Mouse (Mus musculus) lung, embryonic 15.5 days (tissue): Measurements from ENCODE around the gene Slc22a3. TPM values are rescaled to one million over a fixed set of nuclear protein-coding genes. Genes with fewer than 3 reads are reported as not detected.

Source experiments
- ATAC-seq: fragments of 200-750 bp; cut with Nextera tagmentation; 2 replicates; pipeline ENCODE4 v1.8.0; 2017; ENCODE audit warnings: moderate number of reproducible peaks, borderline replicate concordance; ENCODE audit not compliant: low FRiP score, low TSS enrichment; ENCODE audit errors: extremely low read depth
- H3K27ac ChIP-seq: fragments of 300-500 bp; sonication (generic); 2 replicates; pipeline ENCODE4 v1.5.1; 2015; ENCODE audit warnings: moderate library complexity, mild to moderate bottlenecking, inconsistent platforms
- H3K27me3 ChIP-seq: fragments of 300-500 bp; sonication (generic); 2 replicates; pipeline ENCODE4 v1.6.1; 2015; ENCODE audit warnings: inconsistent platforms
- H3K36me3 ChIP-seq: fragments of 300-500 bp; sonication (generic); 2 replicates; pipeline ENCODE4 v1.6.1; 2015; ENCODE audit warnings: inconsistent platforms
- H3K4me1 ChIP-seq: fragments of 300-500 bp; sonication (generic); 2 replicates; pipeline ENCODE4 v1.6.1; 2015; ENCODE audit warnings: inconsistent platforms
- H3K4me2 ChIP-seq: fragments of 300-500 bp; sonication (generic); 2 replicates; pipeline ENCODE4 v1.6.1; 2015; ENCODE audit warnings: inconsistent platforms, mild to moderate bottlenecking, moderate library complexity
- H3K4me3 ChIP-seq: fragments of 300-500 bp; sonication (generic); 2 replicates; pipeline ENCODE4 v1.5.1; 2015; ENCODE audit warnings: mild to moderate bottlenecking, inconsistent platforms
- H3K9ac ChIP-seq: fragments of 300-500 bp; sonication (generic); 2 replicates; pipeline ENCODE4 v1.6.1; 2015; ENCODE audit warnings: inconsistent platforms
- H3K9me3 ChIP-seq: fragments of 300-500 bp; sonication (generic); 2 replicates; pipeline ENCODE4 v1.6.1; 2016; ENCODE audit warnings: inconsistent platforms
- WGBS: fragments of 180-500 bp; shearing (Covaris S2); methylation state at CpG from one replicate; pipeline ENCODE4 v1.1.7; 2015; 5-methylcytosine and 5-hydroxymethylcytosine counted together
- polyA plus RNA-seq: library from polyadenylated mRNA; unstranded; fragments of >200 nt; fragmentation: Nextera tagmentation; extraction: Ambion mirVana; gene quantifications from 2 replicates; pipeline ENCODE4 v1.2.1, GENCODE M21; 2015

The Slc22a3 gene
- polyA plus RNA-seq, 1 experiment from 2014 or later, result 0.93 TPM

DNA sequence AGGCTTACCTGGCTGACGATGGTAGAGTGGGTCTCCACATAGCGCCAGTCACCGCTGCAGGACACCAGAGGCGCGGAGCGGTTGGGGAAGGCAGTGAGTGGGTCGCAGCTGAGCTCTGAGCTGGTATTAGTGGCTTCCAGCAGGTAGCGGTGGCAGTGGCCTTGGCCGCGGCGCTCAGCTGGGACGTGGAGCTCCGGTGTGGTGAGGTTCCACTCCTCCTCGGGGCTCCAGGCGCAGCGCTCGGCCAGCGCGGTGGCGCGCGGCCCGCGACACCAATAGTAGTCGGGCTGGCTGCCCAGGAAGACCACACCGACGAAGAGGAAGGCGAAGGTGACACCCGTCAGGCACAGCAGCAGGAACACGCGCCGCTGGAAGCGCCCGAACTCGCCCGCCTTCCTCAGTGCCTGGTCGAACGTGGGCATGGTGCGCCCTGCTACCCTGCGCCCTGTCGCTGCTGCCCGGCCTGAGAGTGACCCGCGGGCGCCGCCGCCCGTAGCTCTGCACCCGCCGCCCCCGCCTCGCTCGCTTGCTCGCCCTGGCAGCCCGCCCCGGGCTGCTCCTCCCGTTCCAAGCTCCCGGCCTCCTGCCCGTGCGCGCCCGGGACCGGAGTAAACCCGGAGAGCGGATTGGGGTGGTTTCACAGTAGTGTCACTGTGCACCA is 471 bp downstream of the Slc22a3 start:
- Histone ChIP-seq H3K27ac (no peak overlapping the region), H3K4me2 (peak overlapping the region; percentile 81), H3K4me3 (peak overlapping the region; percentile 42), H3K4me1 (peaks cover 10% of the 10 kb centered on the region), H3K9ac (no peak overlapping the region), H3K27me3 (peaks cover 51% of the 10 kb centered on the region), H3K9me3 (no peaks in the 10 kb centered on the region), H3K36me3 (no peaks in the 10 kb centered on the region)
- peak; percentile 62 for ATAC-seq
- 3% methylated on average over 60 of the region's 65 CpGs for WGBS

DNA sequence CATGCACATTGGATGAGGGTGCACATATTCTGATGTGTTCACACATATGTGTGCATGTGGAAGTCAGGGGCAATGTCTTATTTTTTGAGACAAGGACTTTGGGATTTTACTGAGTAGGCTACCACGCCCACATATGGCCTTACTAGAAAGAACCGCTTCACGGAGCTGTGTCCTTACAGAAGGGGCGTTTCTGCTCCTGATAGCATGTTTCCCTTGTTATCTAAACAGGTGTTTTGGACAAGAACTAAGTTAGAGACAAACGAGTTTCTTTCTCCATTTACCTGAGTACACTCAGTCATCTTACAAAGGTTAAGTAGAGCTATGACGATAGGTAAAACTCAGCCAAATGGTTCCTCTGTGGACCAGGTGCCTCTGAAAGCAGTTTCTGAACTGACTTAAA is 1.8 kb downstream of the Slc22a3 start:
- ATAC-seq, result no peak
- Histone ChIP-seq H3K9ac (no peak overlapping the region), H3K27me3 (peaks cover 51% of the 10 kb centered on the region), H3K4me3 (no peak overlapping the region), H3K4me2 (no peak overlapping the region; the same call in 1 of the 2 replicates), H3K27ac (no peak overlapping the region), H3K9me3 (no peaks in the 10 kb centered on the region), H3K36me3 (no peaks in the 10 kb centered on the region), H3K4me1 (peaks cover 10% of the 10 kb centered on the region)
- WGBS, result 69% methylated on average over 6 of the region's 6 CpGs

DNA sequence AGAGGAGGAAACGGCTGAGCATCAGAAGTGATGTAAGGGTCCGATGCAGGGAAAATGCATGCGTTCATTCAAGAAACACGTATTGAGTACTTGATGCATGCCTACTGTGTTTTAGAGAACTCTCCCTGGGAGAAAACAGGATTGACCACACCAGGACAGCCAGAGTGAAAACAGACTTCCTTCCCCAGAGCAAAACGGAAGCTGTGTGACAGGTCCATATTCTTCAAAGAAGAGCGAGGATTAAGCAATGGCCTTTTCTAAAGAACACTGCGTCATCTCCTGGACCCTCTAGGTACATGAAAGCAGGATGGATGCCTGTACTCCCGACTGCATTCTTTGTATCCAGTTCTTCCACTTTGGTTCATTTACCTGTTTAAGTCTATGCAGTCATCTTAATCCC is 8.1 kb downstream of the Slc22a3 start:
- H3K27me3 ChIP-seq, result peaks cover 5% of the 10 kb centered on the region
- H3K9ac ChIP-seq, result no peak overlapping the region
- H3K4me1 ChIP-seq, result no peaks in the 10 kb centered on the region
- no peak for ATAC-seq
- WGBS, result 82% methylated on average over 8 of the region's 8 CpGs
- H3K27ac ChIP-seq, result no peak overlapping the region
- H3K4me2 ChIP-seq, result no peak overlapping the region
- no peaks in the 10 kb centered on the region for H3K36me3 ChIP-seq
- no peaks in the 10 kb centered on the region for H3K9me3 ChIP-seq
- no peak overlapping the region for H3K4me3 ChIP-seq

DNA sequence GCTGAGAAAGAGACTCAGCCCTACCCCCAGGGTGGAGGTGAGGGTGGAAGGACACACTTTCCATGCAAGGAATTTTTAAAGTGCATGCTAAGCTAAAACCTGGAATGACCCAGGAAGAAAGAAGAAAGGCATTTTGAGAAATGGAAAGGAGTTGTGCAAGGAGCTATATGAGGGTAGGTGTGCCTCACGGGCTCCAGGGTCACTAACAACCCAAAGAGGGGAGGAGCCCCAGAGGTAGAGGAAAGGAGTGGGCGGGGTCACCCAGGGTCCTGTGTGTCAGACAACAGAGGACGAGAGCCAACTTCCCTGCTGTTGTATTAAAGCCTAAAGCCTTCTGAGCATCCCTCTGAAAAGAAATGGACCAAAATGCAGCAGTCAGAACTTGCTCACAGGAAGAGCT is 11.9 kb downstream of the Slc22a3 start:
- no peaks in the 10 kb centered on the region for H3K9me3 ChIP-seq
- no peaks in the 10 kb centered on the region for H3K36me3 ChIP-seq
- no peak overlapping the region for H3K27ac ChIP-seq
- no peak overlapping the region for H3K4me2 ChIP-seq
- no peak for ATAC-seq
- no peak overlapping the region for H3K9ac ChIP-seq
- no peak overlapping the region for H3K4me3 ChIP-seq
- no peaks in the 10 kb centered on the region for H3K4me1 ChIP-seq
- WGBS, result 37% methylated on average over 3 of the region's 3 CpGs
- no peaks in the 10 kb centered on the region for H3K27me3 ChIP-seq

DNA sequence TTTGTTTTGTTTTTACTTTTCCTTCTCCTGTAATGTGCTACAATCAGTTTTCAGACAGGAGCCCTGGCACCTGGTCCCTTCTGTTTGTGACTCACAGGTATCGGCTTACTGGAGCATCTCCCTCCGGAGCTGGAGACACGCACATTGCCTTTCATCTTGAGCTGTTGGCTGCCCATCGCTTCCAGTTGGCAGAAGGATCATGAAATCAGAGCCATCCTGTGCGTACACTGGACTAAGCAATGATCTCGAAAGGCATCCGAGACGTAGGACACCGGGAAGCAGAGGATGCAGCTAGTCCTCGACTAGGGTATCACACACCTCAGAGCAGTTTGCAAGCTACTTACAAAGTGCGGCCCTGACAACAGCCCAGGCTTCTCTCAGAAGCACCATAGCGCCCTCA is 15.9 kb downstream of the Slc22a3 start:
- 74% methylated on average over 12 of the region's 12 CpGs for WGBS

DNA sequence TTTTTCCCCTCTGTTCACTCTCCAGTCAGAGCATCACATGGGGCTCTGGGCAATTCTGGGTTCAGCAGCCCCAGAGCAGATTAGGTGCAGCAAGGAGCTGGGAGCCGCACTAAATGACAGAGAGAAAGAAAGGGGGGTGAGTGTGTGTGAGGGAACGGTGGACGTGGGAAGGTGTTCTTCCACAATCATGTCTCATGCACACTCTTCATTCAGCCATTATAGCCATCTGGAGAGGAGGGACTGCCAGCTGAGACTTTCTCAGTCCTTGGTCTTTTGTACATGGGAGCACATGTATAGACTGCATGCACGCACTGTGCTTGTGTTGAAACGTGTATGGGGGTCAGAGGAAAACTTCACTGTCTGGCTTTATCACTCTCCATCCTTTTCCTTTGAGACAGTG is 17.6 kb downstream of the Slc22a3 start:
- H3K4me3 ChIP-seq, result no peak overlapping the region
- no peak overlapping the region for H3K9ac ChIP-seq
- H3K27ac ChIP-seq, result no peak overlapping the region
- H3K9me3 ChIP-seq, result no peaks in the 10 kb centered on the region
- H3K27me3 ChIP-seq, result no peaks in the 10 kb centered on the region
- H3K4me2 ChIP-seq, result no peak overlapping the region
- no peak for ATAC-seq
- WGBS, result 82% methylated on average over 5 of the region's 5 CpGs
- no peaks in the 10 kb centered on the region for H3K4me1 ChIP-seq
- H3K36me3 ChIP-seq, result no peaks in the 10 kb centered on the region

More for the DNA sequence above, 15.9 kb downstream of the Slc22a3 start:
- H3K9me3 ChIP-seq, result no peaks in the 10 kb centered on the region
- no peaks in the 10 kb centered on the region for H3K36me3 ChIP-seq
- H3K9ac ChIP-seq, result no peak overlapping the region
- no peaks in the 10 kb centered on the region for H3K4me1 ChIP-seq
- H3K27ac ChIP-seq, result no peak overlapping the region
- H3K4me3 ChIP-seq, result no peak overlapping the region
- no peaks in the 10 kb centered on the region for H3K27me3 ChIP-seq
- no peak for ATAC-seq
- H3K4me2 ChIP-seq, result no peak overlapping the region

DNA sequence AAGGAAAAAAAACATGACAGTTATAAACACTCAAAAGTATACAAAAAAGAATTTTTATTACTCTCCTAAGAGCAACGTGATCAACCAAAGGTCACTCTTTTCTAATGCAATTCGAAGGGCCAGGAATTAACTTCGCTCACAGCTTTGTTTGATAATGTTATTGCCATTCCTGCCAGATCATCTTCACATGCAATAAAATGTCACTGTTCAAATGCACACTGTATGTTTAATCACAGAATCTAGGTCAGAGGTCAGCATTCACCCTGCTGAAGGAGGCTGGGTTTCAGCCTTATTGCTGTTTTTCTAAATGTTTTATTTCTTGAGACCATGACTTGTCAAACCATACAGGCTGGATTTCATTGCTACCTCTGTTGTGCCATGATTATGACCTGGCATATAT is 21.8 kb downstream of the Slc22a3 start:
- H3K9me3 ChIP-seq, result no peaks in the 10 kb centered on the region
- 52% methylated on average over 3 of the region's 3 CpGs for WGBS
- H3K9ac ChIP-seq, result no peak overlapping the region
- H3K27me3 ChIP-seq, result no peaks in the 10 kb centered on the region
- H3K4me1 ChIP-seq, result no peaks in the 10 kb centered on the region
- no peak overlapping the region for H3K27ac ChIP-seq
- no peak overlapping the region for H3K4me3 ChIP-seq
- H3K4me2 ChIP-seq, result no peak overlapping the region
- no peak for ATAC-seq
- H3K36me3 ChIP-seq, result no peaks in the 10 kb centered on the region

DNA sequence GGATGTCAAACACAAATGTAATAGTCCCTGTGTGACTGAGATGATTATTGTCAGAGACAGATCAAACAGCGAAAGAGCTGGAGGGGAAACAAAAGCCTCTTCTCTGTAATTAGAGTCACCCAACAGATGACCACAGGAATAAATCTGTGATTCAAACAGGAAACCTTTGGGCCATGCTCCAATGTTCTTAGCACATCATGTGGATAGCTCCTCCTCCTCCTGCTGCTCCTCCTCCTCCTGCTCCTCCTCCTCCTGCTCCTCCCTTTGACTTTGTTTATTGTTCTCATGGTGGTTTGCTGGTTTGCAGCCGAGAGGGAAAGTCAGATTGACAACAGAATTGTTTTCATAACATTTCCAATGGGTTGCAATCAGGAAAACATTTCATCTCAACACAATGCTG is 28.1 kb downstream of the Slc22a3 start:
- no peak overlapping the region for H3K27ac ChIP-seq
- no peaks in the 10 kb centered on the region for H3K27me3 ChIP-seq
- H3K4me3 ChIP-seq, result no peak overlapping the region
- ATAC-seq, result no peak
- H3K9ac ChIP-seq, result no peak overlapping the region
- WGBS, result 39% methylated on average over 2 of the region's 2 CpGs
- no peak overlapping the region for H3K4me2 ChIP-seq
- no peaks in the 10 kb centered on the region for H3K36me3 ChIP-seq
- no peaks in the 10 kb centered on the region for H3K4me1 ChIP-seq
- H3K9me3 ChIP-seq, result no peaks in the 10 kb centered on the region

DNA sequence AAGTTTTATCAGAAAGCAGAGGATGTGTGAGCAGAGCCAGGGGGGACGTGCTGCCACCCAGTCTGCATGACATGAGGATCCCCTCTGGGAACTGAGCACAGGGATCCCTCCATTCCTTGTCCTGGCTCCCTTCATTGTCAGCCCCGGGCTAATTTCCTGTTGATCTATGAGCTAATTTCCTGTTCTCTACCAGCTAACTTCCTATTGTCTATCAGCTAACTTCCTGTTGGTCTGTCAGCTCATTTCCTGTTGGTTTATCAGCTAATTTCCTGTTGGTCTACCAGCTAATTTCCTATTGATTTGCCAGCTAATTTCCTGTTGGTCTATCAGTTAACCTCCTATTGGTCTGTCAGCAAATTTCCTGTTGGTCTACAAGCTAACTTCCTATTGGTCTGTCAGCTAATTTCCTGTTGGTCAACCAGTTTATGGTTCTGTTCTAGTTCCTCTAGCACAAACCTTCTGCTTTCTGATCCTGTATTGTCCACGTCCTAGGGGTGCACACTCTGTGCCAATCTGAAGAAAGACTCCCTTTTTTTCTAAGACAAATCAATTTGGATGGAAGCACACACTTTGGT is 32.9 kb downstream of the Slc22a3 start:
- no peaks in the 10 kb centered on the region for H3K27me3 ChIP-seq
- H3K36me3 ChIP-seq, result no peaks in the 10 kb centered on the region
- 62% methylated on average over 3 of the region's 3 CpGs for WGBS
- no peak overlapping the region for H3K9ac ChIP-seq
- no peak for ATAC-seq
- no peaks in the 10 kb centered on the region for H3K4me1 ChIP-seq
- no peak overlapping the region for H3K4me2 ChIP-seq
- no peak overlapping the region for H3K27ac ChIP-seq
- H3K9me3 ChIP-seq, result no peaks in the 10 kb centered on the region
- no peak overlapping the region for H3K4me3 ChIP-seq

DNA sequence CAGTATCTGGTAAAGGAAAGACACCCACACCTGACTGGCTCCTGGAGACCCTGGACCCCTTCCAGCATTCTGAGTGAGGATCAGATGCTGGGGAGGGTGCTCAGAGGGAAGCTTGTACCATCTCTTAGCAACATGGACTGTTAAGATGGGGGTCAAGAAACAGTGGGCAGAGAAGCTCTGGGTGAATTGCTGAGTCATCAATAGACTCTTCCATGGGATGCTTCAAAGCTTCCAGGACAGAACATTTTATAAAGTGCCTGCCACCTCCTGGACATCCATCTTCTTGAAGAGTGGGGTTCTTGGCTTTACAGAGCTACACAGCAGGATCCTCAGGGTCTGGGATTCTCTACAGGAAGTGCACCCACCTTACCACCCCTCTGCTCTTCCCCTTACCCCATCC is 35.0 kb downstream of the Slc22a3 start:
- H3K9ac ChIP-seq, result no peak overlapping the region
- no peaks in the 10 kb centered on the region for H3K27me3 ChIP-seq
- no peak overlapping the region for H3K4me2 ChIP-seq

DNA sequence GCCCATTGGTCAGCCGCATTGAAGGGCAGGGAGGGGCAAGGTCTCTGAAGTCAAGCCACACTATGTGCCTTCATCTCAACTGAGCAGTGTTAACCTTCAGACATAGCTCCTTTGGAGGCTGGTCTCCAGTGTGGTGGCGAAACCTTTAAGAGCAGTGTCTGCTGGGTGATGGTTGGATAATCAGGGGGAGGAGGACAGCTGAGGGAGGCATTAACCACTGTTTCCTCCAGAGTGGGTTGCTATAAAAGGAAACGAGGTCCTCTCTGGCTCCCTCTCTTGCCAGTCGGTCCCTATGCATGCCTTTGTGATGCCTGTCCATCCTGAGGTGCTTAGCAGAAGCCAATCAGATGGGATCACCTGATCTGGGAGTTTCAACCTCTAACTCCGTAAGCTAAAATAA is 38.8 kb downstream of the Slc22a3 start:
- Histone ChIP-seq H3K27ac (no peak overlapping the region), H3K4me1 (no peaks in the 10 kb centered on the region), H3K4me3 (no peak overlapping the region), H3K4me2 (no peak overlapping the region), H3K9me3 (no peaks in the 10 kb centered on the region), H3K36me3 (no peaks in the 10 kb centered on the region), H3K9ac (no peak overlapping the region), H3K27me3 (no peaks in the 10 kb centered on the region)
- no peak for ATAC-seq
- WGBS, result 70% methylated on average over 5 of the region's 5 CpGs

More for the DNA sequence above, 35.0 kb downstream of the Slc22a3 start:
- Histone ChIP-seq H3K36me3 (no peaks in the 10 kb centered on the region), H3K27ac (no peak overlapping the region), H3K4me3 (no peak overlapping the region), H3K9me3 (no peaks in the 10 kb centered on the region), H3K4me1 (no peaks in the 10 kb centered on the region)
- ATAC-seq, result no peak

DNA sequence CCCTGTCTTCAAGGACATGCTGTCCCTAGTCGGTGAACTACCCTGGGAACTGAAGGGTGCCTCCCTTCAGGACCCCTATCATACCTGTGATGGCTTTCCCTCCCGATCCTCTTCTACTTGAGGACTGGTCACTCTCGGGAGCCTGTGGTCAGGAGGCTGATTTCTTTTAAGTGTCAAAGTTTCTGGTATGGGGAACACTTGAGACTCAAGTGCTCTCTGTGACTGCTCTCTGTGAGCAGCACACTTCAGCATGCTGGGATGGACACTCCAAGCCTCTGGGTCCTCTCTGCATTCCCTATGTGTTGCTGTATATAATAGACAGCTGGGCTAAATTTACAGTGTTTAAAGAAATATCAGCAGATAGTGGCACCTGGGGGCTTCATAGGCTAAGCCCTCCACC is 39.9 kb downstream of the Slc22a3 start:
- Histone ChIP-seq H3K4me2 (no peak overlapping the region), H3K4me1 (no peaks in the 10 kb centered on the region), H3K9ac (no peak overlapping the region), H3K27me3 (no peaks in the 10 kb centered on the region), H3K4me3 (no peak overlapping the region), H3K9me3 (no peaks in the 10 kb centered on the region), H3K27ac (no peak overlapping the region), H3K36me3 (no peaks in the 10 kb centered on the region)
- 55% methylated on average over 3 of the region's 3 CpGs for WGBS
- ATAC-seq, result no peak
